Mouse (Mus musculus) cortical plate, adult 2 months (tissue): ENCODE measurements around the gene Mptx2.

Source experiments
- CTCF ChIP-seq: fragments of 200-500 bp; IDR thresholded peaks from 2 replicates; pipeline ENCODE4 v1.5.1; 2011; ENCODE audit warnings: mild to moderate bottlenecking, control low read depth, low read length; ENCODE audit not compliant: insufficient read depth; ENCODE audit errors: extremely low read depth
- POLR2A ChIP-seq: fragments of 200-500 bp; IDR thresholded peaks from 2 replicates; pipeline ENCODE4 v1.6.1; 2011; ENCODE audit warnings: mild to moderate bottlenecking, low read length, control low read depth; ENCODE audit not compliant: insufficient read depth; ENCODE audit errors: extremely low read depth

DNA sequence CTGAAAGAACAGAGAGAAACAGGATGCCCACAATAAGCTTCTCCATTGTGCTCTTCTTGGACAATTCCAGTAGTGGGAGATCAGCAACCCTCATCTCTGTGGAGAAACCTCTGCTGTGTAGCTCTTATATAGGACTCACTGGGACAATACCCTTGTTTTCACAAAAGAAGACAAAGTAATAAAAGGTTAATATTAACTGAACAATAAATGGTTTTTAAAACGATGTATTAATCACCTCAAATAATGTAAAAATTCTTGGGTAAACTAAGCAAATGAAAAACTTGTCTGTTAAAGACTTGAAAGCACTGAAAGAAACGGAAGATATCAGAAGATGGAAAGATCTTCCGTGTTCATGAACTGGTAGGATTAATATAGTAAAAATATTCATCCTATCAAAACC, at the start of gene Mptx2:
- TF ChIP-seq POLR2A, result no peak
- TF ChIP-seq CTCF, result no peak
